Mouse (Mus musculus) liver, postnatal 0 days (tissue): ENCODE data around the gene Grin2d. TPM values are rescaled to one million over a fixed set of nuclear protein-coding genes. Genes with fewer than 3 reads are reported as not detected.
"Not testable (repeated sequence)": the region's sequence is repeated elsewhere in the genome, so short reads cannot be mapped to it uniquely, and the experiment has no call there.

Source experiments
- ATAC-seq: fragments of 200-750 bp; cut with Nextera tagmentation; 2 replicates; pipeline ENCODE4 v1.8.0; 2017; ENCODE audit warnings: mild to moderate bottlenecking, moderate library complexity
- DNase-seq: peaks from one replicate; pipeline ENCODE4 v3.0.0-alpha.2; 2016
- H3K27ac ChIP-seq: fragments of 300-500 bp; sonication (generic); 2 replicates; pipeline ENCODE4 v1.5.1; 2014; ENCODE audit warnings: antibody characterized with exemption, moderate library complexity, mild to moderate bottlenecking, low read depth
- H3K27me3 ChIP-seq: fragments of 300-500 bp; sonication (generic); 2 replicates; pipeline ENCODE4 v1.6.1; 2014; ENCODE audit warnings: low read length, control low read depth, mixed read lengths; ENCODE audit not compliant: insufficient read depth
- H3K36me3 ChIP-seq: fragments of 300-500 bp; sonication (generic); replicated peaks from 2 replicates; pipeline ENCODE4 v1.6.1; 2014; ENCODE audit warnings: mild to moderate bottlenecking, control low read depth, low read length, moderate library complexity, mixed read lengths; ENCODE audit not compliant: insufficient read depth
- H3K4me1 ChIP-seq: fragments of 300-500 bp; sonication (generic); 2 replicates; pipeline ENCODE4 v1.6.1; 2014; ENCODE audit warnings: antibody characterized with exemption, mild to moderate bottlenecking, control low read depth; ENCODE audit not compliant: insufficient read depth
- H3K4me2 ChIP-seq: fragments of 300-500 bp; sonication (generic); 2 replicates; pipeline ENCODE4 v1.6.1; 2014; ENCODE audit warnings: low read depth, mild to moderate bottlenecking, low read length, moderate library complexity, mixed read lengths
- H3K4me3 ChIP-seq: fragments of 300-500 bp; sonication (generic); 2 replicates; pipeline ENCODE4 v1.5.1; 2014; ENCODE audit warnings: low read depth, low read length
- H3K9ac ChIP-seq: fragments of 300-500 bp; sonication (generic); replicated peaks from 2 replicates; pipeline ENCODE4 v1.6.1; 2014; ENCODE audit warnings: mild to moderate bottlenecking, moderate library complexity
- H3K9me3 ChIP-seq: fragments of 300-500 bp; sonication (generic); 2 replicates; pipeline ENCODE4 v1.6.1; 2016; ENCODE audit warnings: mild to moderate bottlenecking, control low read depth, low read length, mixed read lengths
- CTCF ChIP-seq: sonication (generic); IDR thresholded peaks from 2 replicates; pipeline ENCODE4 v1.5.1; 2016; ENCODE audit warnings: antibody characterized with exemption, low read depth
- EP300 ChIP-seq: IDR thresholded peaks from 2 replicates; pipeline ENCODE4 v1.6.1; 2016; ENCODE audit warnings: antibody characterized with exemption, low read depth, mild to moderate bottlenecking
- WGBS: fragments of 180-500 bp; shearing (Covaris S2); extraction: QIAGEN DNeasy Blood & Tissue Kit; methylation state at CpG from one replicate; pipeline ENCODE4 v1.1.7; 2014; ENCODE audit not compliant: insufficient replicate concordance; 5-methylcytosine and 5-hydroxymethylcytosine counted together
- polyA plus RNA-seq: library from polyadenylated mRNA; unstranded; fragments of >200 nt; fragmentation: Nextera tagmentation; extraction: Ambion mirVana; gene quantifications from 2 replicates; pipeline ENCODE4 v1.2.1, GENCODE M21; 2015

The Grin2d gene
- polyA plus RNA-seq, 1 experiment from 2014 or later = 0.02 TPM

DNA sequence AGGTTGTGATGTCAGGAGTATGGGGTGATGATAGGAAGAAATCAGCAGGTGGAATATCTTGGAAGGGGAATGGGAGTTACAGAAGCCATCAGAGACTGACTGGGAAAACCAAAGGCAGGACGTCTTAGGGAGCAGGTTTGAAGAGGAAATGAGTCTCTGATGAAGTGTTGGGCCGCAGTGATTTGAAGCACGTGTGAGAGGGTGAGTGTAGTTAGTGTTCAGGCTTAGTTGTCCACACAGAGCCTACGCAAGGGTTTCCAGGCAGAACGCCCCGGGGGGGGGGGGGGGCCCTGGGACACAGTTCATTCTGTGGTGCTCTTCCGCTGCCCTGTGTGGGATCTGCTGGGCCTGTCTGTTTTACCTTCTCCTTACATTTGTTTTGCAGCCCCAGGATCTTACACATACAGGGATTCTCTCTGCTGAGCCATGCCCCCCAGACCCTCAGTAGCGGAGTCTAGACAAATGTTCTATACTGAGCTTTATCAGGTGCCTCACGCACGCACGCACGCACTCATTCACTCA is 24.4 kb upstream of the Grin2d start:
- 81% methylated on average over 10 of the region's 12 CpGs for WGBS
- Histone ChIP-seq H3K4me3 (no peak overlapping the region), H3K4me1 (no peaks in the 10 kb centered on the region), H3K9me3 (no peaks in the 10 kb centered on the region), H3K4me2 (no peak overlapping the region), H3K27me3 (no peaks in the 10 kb centered on the region), H3K36me3 (no peaks in the 10 kb centered on the region; the same call in 1 of the 2 replicates), H3K27ac (no peak overlapping the region), H3K9ac (no peak overlapping the region)
- TF ChIP-seq EP300 (no peak), CTCF (no peak)
- ATAC-seq (no peak), DNase-seq (no peak)

GRCm38 (mm10) chr7:45901562-45901961 is 23.4 kb upstream of the Grin2d start:
- no peak overlapping the region for H3K9ac ChIP-seq
- H3K27ac ChIP-seq = no peak overlapping the region
- no peaks in the 10 kb centered on the region for H3K9me3 ChIP-seq
- H3K4me1 ChIP-seq = no peaks in the 10 kb centered on the region
- H3K36me3 ChIP-seq = no peaks in the 10 kb centered on the region; the same call in 1 of the 2 replicates
- WGBS = 37% methylated on average over 5 of the region's 5 CpGs
- H3K27me3 ChIP-seq = no peaks in the 10 kb centered on the region
- H3K4me3 ChIP-seq = no peak overlapping the region
- TF ChIP-seq CTCF = no peak
- TF ChIP-seq EP300 = no peak
- no peak overlapping the region for H3K4me2 ChIP-seq
- DNase-seq (peak; percentile 67), ATAC-seq (no peak)

GRCm38 (mm10) chr7:45898125-45898524 is 19.9 kb upstream of the Grin2d start:
- H3K27me3 ChIP-seq, H3K4me1 ChIP-seq, H3K36me3 ChIP-seq, DNase-seq, H3K9me3 ChIP-seq, ATAC-seq, H3K9ac ChIP-seq: not testable (repeated sequence)
- Histone ChIP-seq H3K4me3 (peak overlapping the region; percentile 55), H3K4me2 (peak overlapping the region; percentile 81), H3K27ac (0 out of 2 replicates have a peak overlapping the region, but pooled peaks have one; percentile 85)
- peak; percentile 71 for TF ChIP-seq CTCF
- WGBS = 37% methylated on average over 4 of the region's 4 CpGs

GRCm38 (mm10) chr7:45897258-45897757 is 19.1 kb upstream of the Grin2d start:
- DNase-seq = peak; percentile 70
- Histone ChIP-seq H3K4me3 (peak overlapping the region; percentile 55), H3K36me3 (no peaks in the 10 kb centered on the region; the same call in 1 of the 2 replicates), H3K9ac (peak overlapping the region; percentile 68), H3K9me3 (no peaks in the 10 kb centered on the region), H3K27me3 (no peaks in the 10 kb centered on the region), H3K4me2 (peak overlapping the region; percentile 81), H3K27ac (peak overlapping the region; percentile 85), H3K4me1 (peaks cover 6% of the 10 kb centered on the region)
- WGBS = 2% methylated on average over 19 of the region's 19 CpGs
- no peak for TF ChIP-seq CTCF
- TF ChIP-seq EP300 = no peak
- ATAC-seq = peak; percentile 86

GRCm38 (mm10) chr7:45896517-45897257 is 18.5 kb upstream of the Grin2d start, which contains the start of the genes Syngr4 and Tmem143:
Syngr4 (minus strand) TSS chr7:45896714.
Tmem143 (plus strand) TSS chr7:45896941.
- no peaks in the 10 kb centered on the region for H3K9me3 ChIP-seq
- no peak for TF ChIP-seq CTCF
- peak; percentile 56; the same call in 1 of the 2 replicates for TF ChIP-seq EP300
- H3K36me3 ChIP-seq = no peaks in the 10 kb centered on the region; the same call in 1 of the 2 replicates
- peak within 1 kb of the TSS; percentile 81 for H3K4me2 ChIP-seq
- peak within 1 kb of the TSS; percentile 55 for H3K4me3 ChIP-seq
- peaks cover 6% of the 10 kb centered on the region for H3K4me1 ChIP-seq
- H3K27me3 ChIP-seq = no peaks in the 10 kb centered on the region
- ATAC-seq = peak; percentile 85
- H3K27ac ChIP-seq = peak within 1 kb of the TSS; percentile 85
- WGBS = under 1% methylated on average over 40 of the region's 40 CpGs
- H3K9ac ChIP-seq = peak within 1 kb of the TSS; percentile 68
- peak; percentile 97 for DNase-seq

- Histone ChIP-seq H3K4me2 (peak overlapping the region; percentile 52), H3K27ac (peak overlapping the region; percentile 30; the same call in 1 of the 2 replicates), H3K9ac (no peak overlapping the region; the same call in 1 of the 2 replicates), H3K36me3 (no peaks in the 10 kb centered on the region; the same call in 1 of the 2 replicates), H3K4me3 (no peak overlapping the region), H3K4me1 (peaks cover 6% of the 10 kb centered on the region), H3K9me3 (no peaks in the 10 kb centered on the region), H3K27me3 (no peaks in the 10 kb centered on the region)
- TF ChIP-seq CTCF (no peak), EP300 (no peak)
- ATAC-seq (no peak), DNase-seq (no peak)
- 71% methylated on average over 6 of the region's 6 CpGs for WGBS
These were observed 17.8 kb upstream of the Grin2d start for GRCm38 (mm10) chr7:45895931-45896516.
